Mouse (Mus musculus) E14TG2a.4 (cell line): Measurements from ENCODE around the gene Agap1.

Experiments
- CTCF ChIP-seq: conservative IDR thresholded peaks from 2 replicates; pipeline ENCODE4 v1.5.1; 2014; ENCODE audit warnings: low read length
- NANOG ChIP-seq: IDR thresholded peaks from 2 replicates; pipeline ENCODE4 v1.6.1; 2014; ENCODE audit warnings: borderline replicate concordance, low read length, mixed read lengths
- POU5F1 ChIP-seq: IDR thresholded peaks from 2 replicates; pipeline ENCODE4 v1.6.1; 2014; ENCODE audit warnings: low read length, borderline replicate concordance

DNA sequence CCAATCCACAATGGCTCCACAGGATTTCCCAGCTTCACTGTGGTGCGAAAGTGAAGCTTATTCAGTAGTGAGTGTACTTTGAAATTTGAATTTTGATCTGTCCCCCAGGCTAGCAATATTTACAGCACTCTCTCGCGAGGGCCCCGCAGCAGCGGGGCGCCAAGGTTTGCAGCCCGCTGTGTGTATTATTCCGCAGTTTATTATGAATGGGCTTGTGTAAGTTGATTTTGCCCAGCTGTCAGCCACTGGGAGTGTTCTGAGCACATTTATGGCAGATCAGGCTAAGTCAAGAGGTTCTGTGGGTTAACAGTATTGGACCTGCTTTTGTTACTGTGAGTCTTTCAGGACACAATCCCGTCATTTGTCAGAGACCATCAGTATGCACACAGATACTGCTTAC, 40.0 kb upstream of the Agap1 start:
- TF ChIP-seq CTCF (no peak), NANOG (no peak), POU5F1 (no peak)
